ENCODE assay signal across 8 mouse cellular contexts in genomic region chr6:115727570-115727969, GRCm38 (mm10). TPM values are rescaled to one million over a fixed set of nuclear protein-coding genes. Genes with fewer than 3 reads are reported as not detected.
"Had no signal": no experiment of that assay in that cellular context is flagged by ENCODE, and none has a peak within 500 bp of the region (broad histone marks: within the 10 kb centered on the region; RNA-seq: fewer than 3 reads in every experiment).

No protein-coding gene starts in this region.

- H3K27me3 ChIP-seq: midbrain, embryonic 12.5 days; midbrain, embryonic 15.5 days; neural tube, embryonic 12.5 days had no signal

- H3K4me1 ChIP-seq: midbrain, embryonic 12.5 days; midbrain, embryonic 15.5 days; neural tube, embryonic 12.5 days had no signal

- DNase-seq: right cerebral cortex, postnatal 25 days had no signal

- H3K4me3 ChIP-seq: megakaryocyte, embryonic 14.5 days; midbrain, embryonic 12.5 days; midbrain, embryonic 15.5 days; neural tube, embryonic 12.5 days had no signal

- H3K27ac ChIP-seq: midbrain, embryonic 12.5 days; midbrain, embryonic 15.5 days; neural tube, embryonic 12.5 days had no signal

- H3K36me3 ChIP-seq: midbrain, embryonic 12.5 days; midbrain, embryonic 15.5 days; neural tube, embryonic 12.5 days had no signal

- H3K4me2 ChIP-seq: lung, embryonic 14.5 days; midbrain, embryonic 12.5 days; midbrain, embryonic 15.5 days; neural tube, embryonic 12.5 days had no signal

- ATAC-seq: midbrain, embryonic 15.5 days had no signal

- H3K9ac ChIP-seq: lung, embryonic 14.5 days; midbrain, embryonic 12.5 days; midbrain, embryonic 15.5 days; neural tube, embryonic 12.5 days had no signal

- H3K9me3 ChIP-seq: midbrain, embryonic 12.5 days; midbrain, embryonic 15.5 days; neural tube, embryonic 12.5 days had no signal

RNA-seq across cellular contexts. Expression of gene Tmem40, which starts 34.6 kb away (rescaled TPM):
- total RNA-seq: monocyte, adult 5-6 weeks had no signal
- polyA plus RNA-seq: small intestine, adult 2 months had no signal
